Mouse (Mus musculus) cortical plate, adult 2 months (tissue): ENCODE results near the gene Rab11fip5. TPM values are rescaled to one million over a fixed set of nuclear protein-coding genes. Genes with fewer than 3 reads are reported as not detected.
A peak's percentile ranks its signal among the peaks of the same experiment; 100 is the strongest.

ENCODE experiments used
- H3K27ac ChIP-seq: fragments of 200-500 bp; 2 replicates; pipeline ENCODE4 v1.5.1; 2012; ENCODE audit warnings: low read length, control low read depth, inconsistent platforms; ENCODE audit not compliant: insufficient read depth
- H3K4me1 ChIP-seq: fragments of 200-500 bp; 2 replicates; pipeline ENCODE4 v1.6.1; 2011; ENCODE audit warnings: low read length; ENCODE audit not compliant: control insufficient read depth, insufficient read depth
- H3K4me3 ChIP-seq: fragments of 200-500 bp; 2 replicates; pipeline ENCODE4 v1.5.1; 2011; ENCODE audit warnings: mild to moderate bottlenecking, low read length, control low read depth; ENCODE audit not compliant: insufficient read depth
- CTCF ChIP-seq: fragments of 200-500 bp; IDR thresholded peaks from 2 replicates; pipeline ENCODE4 v1.5.1; 2011; ENCODE audit warnings: mild to moderate bottlenecking, control low read depth, low read length; ENCODE audit not compliant: insufficient read depth; ENCODE audit errors: extremely low read depth
- POLR2A ChIP-seq: fragments of 200-500 bp; IDR thresholded peaks from 2 replicates; pipeline ENCODE4 v1.6.1; 2011; ENCODE audit warnings: mild to moderate bottlenecking, low read length, control low read depth; ENCODE audit not compliant: insufficient read depth; ENCODE audit errors: extremely low read depth
- polyA plus RNA-seq: library from polyadenylated mRNA; depleted of rRNA; stranded (reverse); fragments of >200 nt; gene quantifications from 2 replicates; pipeline ENCODE4 v1.2.3, GENCODE M21; 2012

Rab11fip5 gene
- polyA plus RNA-seq, 1 experiment = 46.6 TPM

DNA sequence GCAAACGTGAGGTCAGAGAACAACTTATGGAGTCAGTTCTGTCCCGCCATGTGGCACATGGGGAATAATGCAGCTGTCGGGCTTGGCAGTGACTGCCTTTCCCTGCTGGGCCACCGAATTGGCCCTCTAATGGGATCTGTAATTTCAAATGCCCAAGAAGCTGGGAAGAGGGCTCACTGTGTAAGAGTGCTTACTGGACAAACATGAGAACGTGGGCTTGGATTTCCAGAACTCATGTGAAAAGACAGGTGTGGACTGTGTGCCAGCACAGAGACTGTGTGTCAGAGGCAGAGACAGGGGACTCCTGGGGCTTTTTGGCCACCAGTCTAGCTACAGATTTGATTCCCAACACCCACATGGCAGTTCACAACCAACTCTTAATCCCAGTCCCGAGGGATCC, 19.7 kb downstream of the Rab11fip5 start:
- no peak overlapping the region for H3K27ac ChIP-seq
- H3K4me1 ChIP-seq = 0 out of 2 replicates have a peak, but pooled peaks cover under 1% of the 10 kb centered on the region
- TF ChIP-seq POLR2A (no peak), CTCF (no peak)
- H3K4me3 ChIP-seq = no peak overlapping the region

DNA sequence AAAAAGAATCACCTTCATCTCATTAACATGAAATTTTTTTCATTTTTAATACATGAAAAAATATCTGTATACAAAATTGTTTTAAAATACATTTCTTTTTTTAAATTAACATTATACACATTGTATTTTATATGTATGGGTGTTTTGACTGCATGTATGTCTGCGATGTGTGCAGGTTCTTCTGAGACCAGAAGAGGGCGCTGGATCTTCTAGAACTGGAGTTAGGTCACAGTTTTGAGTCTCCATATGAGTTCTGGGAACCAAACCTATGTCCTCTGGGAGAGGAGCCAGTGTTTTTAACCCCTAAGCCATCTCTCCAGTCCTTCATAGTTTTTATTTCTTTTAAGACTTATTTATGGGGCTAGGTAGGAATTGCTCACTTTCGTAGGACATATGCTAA, 20.7 kb downstream of the Rab11fip5 start:
- TF ChIP-seq POLR2A = no peak
- no peak for TF ChIP-seq CTCF
- no peak overlapping the region for H3K27ac ChIP-seq
- H3K4me3 ChIP-seq = no peak overlapping the region
- peaks cover 3% of the 10 kb centered on the region; the same call in 1 of the 2 replicates for H3K4me1 ChIP-seq

DNA sequence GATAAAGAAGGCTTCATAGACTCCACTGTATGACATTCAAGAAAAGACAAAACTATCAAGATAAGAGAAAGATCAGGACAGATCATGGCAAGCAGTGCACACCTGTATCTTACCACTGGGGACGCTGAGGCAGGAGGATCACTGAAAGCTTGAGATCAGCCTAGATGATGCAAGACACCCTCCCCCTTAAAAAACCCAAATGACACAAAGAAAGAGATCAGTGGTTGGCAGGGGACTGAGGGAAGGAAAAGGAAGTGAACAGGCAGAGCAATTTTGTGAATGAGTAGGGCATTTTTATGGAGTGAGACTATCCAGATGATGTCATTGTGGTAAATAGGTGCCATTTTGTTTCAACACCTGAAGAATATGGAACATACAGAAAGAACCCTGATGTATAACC, 24.3 kb downstream of the Rab11fip5 start:
- Histone ChIP-seq H3K4me3 (no peak overlapping the region), H3K4me1 (peaks cover 3% of the 10 kb centered on the region; the same call in 1 of the 2 replicates), H3K27ac (no peak overlapping the region)
- TF ChIP-seq POLR2A (no peak), CTCF (no peak)

DNA sequence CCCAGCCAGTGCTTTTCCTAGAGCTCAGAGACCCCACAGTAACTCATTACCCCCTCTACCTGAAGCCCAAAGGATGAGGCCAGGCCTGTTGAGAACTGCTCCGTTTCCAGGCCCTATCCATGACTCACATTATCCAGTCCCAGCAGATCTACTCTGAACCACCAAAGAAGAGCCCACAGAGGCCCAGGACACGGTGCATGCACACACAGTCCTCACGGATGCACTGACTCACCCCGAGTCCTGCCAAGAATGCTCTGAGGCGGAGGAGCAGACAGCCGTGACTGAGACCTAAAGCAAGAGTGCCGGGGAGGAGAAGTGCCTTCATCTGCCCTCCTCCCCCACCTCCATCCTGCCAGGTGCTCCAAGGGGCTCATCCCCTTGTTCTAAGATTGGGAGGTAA, 25.2 kb downstream of the Rab11fip5 start:
- no peak for TF ChIP-seq POLR2A
- no peak for TF ChIP-seq CTCF
- Histone ChIP-seq H3K4me3 (no peak overlapping the region), H3K27ac (no peak overlapping the region), H3K4me1 (peaks cover 3% of the 10 kb centered on the region; the same call in 1 of the 2 replicates)

DNA sequence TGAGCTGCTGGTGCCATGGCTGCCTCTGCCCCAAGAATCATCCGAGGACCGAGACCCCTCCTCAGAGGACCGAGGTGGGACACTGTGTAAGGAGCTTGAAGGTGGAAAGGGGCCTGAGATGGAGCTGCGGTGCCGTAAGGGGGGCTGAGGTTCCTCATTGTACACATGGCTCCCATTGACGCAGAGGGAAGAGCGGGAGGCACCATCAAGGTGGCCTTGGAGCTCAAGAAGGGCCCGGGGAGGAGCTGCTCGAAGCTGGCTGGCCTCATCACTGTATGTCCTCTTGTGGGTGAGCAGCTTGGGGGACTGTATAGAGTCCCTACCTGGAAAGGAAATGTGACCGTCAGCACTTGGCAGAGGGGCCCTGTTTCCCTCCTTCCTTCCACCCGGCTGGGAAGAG, 26.3 kb downstream of the Rab11fip5 start:
- H3K4me1 ChIP-seq = peaks cover 3% of the 10 kb centered on the region; the same call in 1 of the 2 replicates
- no peak overlapping the region for H3K4me3 ChIP-seq
- no peak for TF ChIP-seq CTCF
- no peak for TF ChIP-seq POLR2A
- no peak overlapping the region for H3K27ac ChIP-seq

DNA sequence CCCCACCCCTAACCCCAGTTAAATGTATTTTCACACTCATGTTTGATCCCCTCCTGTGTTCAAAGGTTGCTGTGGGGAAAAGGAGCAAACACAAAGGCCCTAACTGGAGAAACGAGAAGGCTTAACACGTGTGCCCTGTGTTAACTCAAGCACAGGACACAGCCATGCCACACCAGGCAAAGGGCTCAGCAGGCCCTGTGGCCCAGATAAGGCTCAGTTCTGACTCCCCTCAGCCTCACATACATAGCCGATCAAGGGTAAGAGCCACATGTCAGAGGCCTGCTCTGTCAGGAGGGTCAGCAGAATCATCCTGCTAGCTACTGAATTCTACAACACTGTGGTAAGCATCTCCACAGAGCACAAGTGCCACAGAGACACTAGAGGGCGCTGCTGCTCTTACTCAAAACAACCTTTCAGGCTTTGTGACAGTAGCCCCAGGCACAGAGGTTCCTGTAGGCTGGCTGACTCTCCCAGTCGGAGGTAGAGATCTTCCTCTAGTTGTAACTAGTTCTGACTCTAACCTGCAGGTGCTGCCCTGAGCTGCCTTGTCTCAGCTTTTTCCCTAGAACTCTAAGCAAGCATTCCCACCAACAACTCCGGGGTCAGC, 28.3 kb downstream of the Rab11fip5 start:
- Histone ChIP-seq H3K27ac (no peak overlapping the region), H3K4me1 (peaks cover 3% of the 10 kb centered on the region; the same call in 1 of the 2 replicates), H3K4me3 (no peak overlapping the region)
- peak; percentile 98 for TF ChIP-seq CTCF
- no peak for TF ChIP-seq POLR2A

DNA sequence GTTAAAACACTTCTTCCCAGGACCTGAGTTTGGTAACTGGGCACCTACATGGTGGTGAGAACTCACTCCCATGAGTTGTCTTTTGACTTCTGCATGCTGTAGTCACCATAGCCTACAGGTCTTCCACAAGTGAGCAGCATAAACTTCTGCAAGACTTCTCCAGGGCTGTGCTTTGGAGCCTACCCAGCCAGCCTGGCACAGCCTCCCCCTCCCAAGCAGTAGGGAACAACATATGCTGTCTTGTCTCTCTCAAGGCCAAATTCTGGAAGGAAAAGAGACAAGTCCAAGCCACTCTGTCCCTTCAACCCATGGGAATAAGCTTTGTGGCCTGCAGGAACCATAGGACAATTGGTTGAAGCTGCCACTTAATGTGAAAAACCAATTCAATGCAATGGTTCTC, 29.5 kb downstream of the Rab11fip5 start:
- peaks cover 3% of the 10 kb centered on the region; the same call in 1 of the 2 replicates for H3K4me1 ChIP-seq
- H3K4me3 ChIP-seq = no peak overlapping the region
- TF ChIP-seq CTCF (no peak), POLR2A (no peak)
- H3K27ac ChIP-seq = no peak overlapping the region

DNA sequence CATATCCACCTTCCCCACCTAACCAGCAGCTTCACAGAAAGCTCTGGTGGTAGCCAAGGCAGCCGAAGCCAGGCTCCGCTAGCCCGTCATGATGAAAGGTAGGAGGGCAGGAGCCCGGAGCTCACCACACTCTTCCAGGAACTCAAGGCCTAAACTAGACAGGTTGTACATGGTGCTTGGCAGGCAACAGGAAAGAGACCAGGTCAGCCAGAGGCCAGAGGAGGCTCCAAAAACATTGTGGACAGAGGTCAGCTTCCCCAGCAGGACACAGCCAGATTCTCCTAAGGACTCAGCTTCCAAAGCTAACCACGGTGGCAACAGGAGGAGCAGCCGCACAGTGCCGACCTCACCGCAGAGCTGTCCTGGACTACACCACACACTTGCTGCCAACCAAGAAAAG, 31.4 kb downstream of the Rab11fip5 start:
- TF ChIP-seq CTCF (no peak), POLR2A (no peak)
- no peak overlapping the region for H3K27ac ChIP-seq
- H3K4me1 ChIP-seq = peaks cover 5% of the 10 kb centered on the region; the same call in 1 of the 2 replicates
- no peak overlapping the region for H3K4me3 ChIP-seq

DNA sequence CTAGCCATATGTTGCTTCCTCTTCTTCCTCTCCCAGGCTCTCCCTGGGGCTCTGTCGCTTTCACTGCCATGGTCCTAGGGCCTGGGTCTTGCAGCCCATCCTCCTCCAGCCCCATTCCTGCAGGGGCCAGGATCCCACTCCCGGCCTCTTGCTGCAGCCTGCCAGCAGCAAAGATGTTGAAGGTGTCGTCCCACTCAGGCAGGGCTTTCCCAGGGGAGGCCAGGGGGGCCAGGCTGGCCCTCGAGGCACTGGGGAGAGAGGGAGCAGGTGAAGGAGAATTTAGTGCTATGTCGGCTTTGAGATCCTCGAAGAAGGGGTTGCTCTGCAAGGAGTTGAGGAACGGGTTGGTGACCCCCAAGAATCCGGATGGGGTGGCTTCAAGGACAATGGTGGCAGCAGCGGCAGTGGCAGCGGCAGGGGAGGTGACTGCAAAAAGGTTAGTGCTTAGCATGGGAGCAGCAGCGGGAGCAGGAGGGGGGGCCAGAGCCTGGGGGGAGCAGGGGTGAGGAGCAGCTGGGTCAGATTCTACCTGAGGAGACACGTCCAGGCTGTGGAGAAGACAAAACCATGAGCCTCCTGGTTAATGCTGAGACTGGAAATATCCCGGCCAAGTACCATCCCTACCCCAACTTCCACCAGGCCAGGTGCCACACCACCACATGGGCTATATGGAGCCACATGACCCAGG, 32.5 kb downstream of the Rab11fip5 start:
- peaks cover 6% of the 10 kb centered on the region; the same call in 1 of the 2 replicates for H3K4me1 ChIP-seq
- no peak overlapping the region for H3K4me3 ChIP-seq
- H3K27ac ChIP-seq = no peak overlapping the region
- TF ChIP-seq CTCF (no peak), POLR2A (no peak)

DNA sequence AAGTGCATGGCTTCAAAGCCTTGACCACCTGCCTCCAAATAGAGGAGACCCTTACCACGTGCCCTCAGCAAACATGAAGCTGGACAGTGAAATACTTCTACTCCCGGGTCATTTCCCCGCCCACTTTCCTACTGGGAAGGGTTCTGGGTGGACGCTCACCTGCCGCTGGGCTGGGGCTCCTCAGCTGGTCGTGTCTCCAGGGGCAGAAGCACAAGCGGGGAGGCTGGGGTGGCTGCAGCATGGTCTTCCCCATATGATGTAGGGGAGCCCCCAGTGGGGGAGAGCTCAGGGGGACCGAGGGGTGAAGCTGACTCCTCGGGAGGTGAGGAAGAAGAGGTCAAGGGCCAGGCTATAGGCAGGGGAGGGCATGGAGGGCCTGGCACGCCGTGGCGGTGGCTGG, 34.2 kb downstream of the Rab11fip5 start:
- H3K4me1 ChIP-seq = peaks cover 6% of the 10 kb centered on the region; the same call in 1 of the 2 replicates
- H3K27ac ChIP-seq = no peak overlapping the region
- TF ChIP-seq POLR2A (no peak), CTCF (no peak)
- H3K4me3 ChIP-seq = no peak overlapping the region
